Mouse (Mus musculus): Measurements from ENCODE around the gene Dnah12. TPM values are rescaled to one million over a fixed set of nuclear protein-coding genes. Genes with fewer than 3 reads are reported as not detected.

Gene Dnah12
- total and polyA plus RNA-seq, 3 experiments = 0.03 to 0.18 (median 0.05) TPM

GRCm38 (mm10) chr14:26911201-26911600, 218.1 kb downstream of the Dnah12 start:
- Histone ChIP-seq H3K36me3 (ENCODE audit: control insufficient read depth, insufficient read depth, low read length) (no peaks in the 10 kb centered on the region), H3K4me3 (no peak overlapping the region), H3K9ac (ENCODE audit: low read depth, low read length) (no peak overlapping the region), H3K79me2 (replicated peaks; ENCODE audit: control insufficient read depth, insufficient read depth, low read length) (no peaks in the 10 kb centered on the region), H3K4me1 (ENCODE audit: control insufficient read depth, insufficient read depth, low read length) (no peaks in the 10 kb centered on the region; the same call in 1 of the 2 replicates), H3K27me3 (ENCODE audit: control insufficient read depth, insufficient read depth, low read length) (no peaks in the 10 kb centered on the region), H3K27ac (peak overlapping the region; percentile 20; the same call in 1 of the 2 replicates)
- no peak for TF ChIP-seq POLR2A (IDR thresholded peaks at IDR 0.05; ENCODE audit: insufficient read depth, low read depth, low read length)
- no peak for TF ChIP-seq CTCF (IDR thresholded peaks at IDR 0.05)
- TF ChIP-seq EP300 (IDR thresholded peaks at IDR 0.05; ENCODE audit: insufficient read depth, low read depth, low read length) = no peak
- intact Hi-C loops (cut with DNase I) = no loop called here
- WGBS = 25% methylated on average over 6 of the region's 6 CpGs
- peak in 1 of 2 experiments; percentile 30 for DNase-seq

- Histone ChIP-seq H3K79me2 (replicated peaks; ENCODE audit: control insufficient read depth, insufficient read depth, low read length) (no peaks in the 10 kb centered on the region), H3K4me3 (no peak overlapping the region), H3K9ac (ENCODE audit: low read depth, low read length) (no peak overlapping the region), H3K27me3 (ENCODE audit: control insufficient read depth, insufficient read depth, low read length) (no peaks in the 10 kb centered on the region), H3K36me3 (ENCODE audit: control insufficient read depth, insufficient read depth, low read length) (no peaks in the 10 kb centered on the region), H3K27ac (no peak overlapping the region; the same call in 1 of the 2 replicates), H3K4me1 (ENCODE audit: control insufficient read depth, insufficient read depth, low read length) (no peaks in the 10 kb centered on the region; the same call in 1 of the 2 replicates)
- intact Hi-C loops (cut with DNase I) = no loop called here
- TF ChIP-seq EP300 (IDR thresholded peaks at IDR 0.05; ENCODE audit: insufficient read depth, low read depth, low read length) (no peak), CTCF (IDR thresholded peaks at IDR 0.05) (no peak), POLR2A (IDR thresholded peaks at IDR 0.05; ENCODE audit: insufficient read depth, low read depth, low read length) (no peak)
- no peak for DNase-seq
- 87% methylated on average over 13 of the region's 13 CpGs for WGBS
These were observed 218.8 kb downstream of the Dnah12 start for GRCm38 (mm10) chr14:26911826-26912225.

GRCm38 (mm10) chr14:26913681-26914268, 220.7 kb downstream of the Dnah12 start:
- Histone ChIP-seq H3K4me1 (ENCODE audit: control insufficient read depth, insufficient read depth, low read length) (no peaks in the 10 kb centered on the region; the same call in 1 of the 2 replicates), H3K4me3 (no peak overlapping the region), H3K79me2 (replicated peaks; ENCODE audit: control insufficient read depth, insufficient read depth, low read length) (no peaks in the 10 kb centered on the region), H3K27me3 (ENCODE audit: control insufficient read depth, insufficient read depth, low read length) (no peaks in the 10 kb centered on the region), H3K9ac (ENCODE audit: low read depth, low read length) (no peak overlapping the region), H3K27ac (no peak overlapping the region), H3K36me3 (ENCODE audit: control insufficient read depth, insufficient read depth, low read length) (no peaks in the 10 kb centered on the region; the same call in 1 of the 2 replicates)
- TF ChIP-seq EP300 (IDR thresholded peaks at IDR 0.05; ENCODE audit: insufficient read depth, low read depth, low read length) = no peak
- TF ChIP-seq CTCF (IDR thresholded peaks at IDR 0.05) = no peak
- TF ChIP-seq POLR2A (IDR thresholded peaks at IDR 0.05; ENCODE audit: insufficient read depth, low read depth, low read length) = no peak
- 79% methylated on average over 9 of the region's 9 CpGs for WGBS
- intact Hi-C loops (cut with DNase I) = no loop called here
- DNase-seq = no peak

- Histone ChIP-seq H3K4me3 (no peak overlapping the region), H3K4me1 (ENCODE audit: control insufficient read depth, insufficient read depth, low read length) (no peaks in the 10 kb centered on the region), H3K27me3 (ENCODE audit: control insufficient read depth, insufficient read depth, low read length) (no peaks in the 10 kb centered on the region), H3K79me2 (replicated peaks; ENCODE audit: control insufficient read depth, insufficient read depth, low read length) (no peaks in the 10 kb centered on the region), H3K27ac (no peak overlapping the region), H3K36me3 (ENCODE audit: control insufficient read depth, insufficient read depth, low read length) (peaks cover 8% of the 10 kb centered on the region), H3K9ac (ENCODE audit: low read depth, low read length) (no peak overlapping the region)
- WGBS = 93% methylated on average over 3 of the region's 3 CpGs
- intact Hi-C loops (cut with DNase I) = no loop called here
- DNase-seq = no peak
- TF ChIP-seq EP300 (IDR thresholded peaks at IDR 0.05; ENCODE audit: insufficient read depth, low read depth, low read length) = no peak
- TF ChIP-seq POLR2A (IDR thresholded peaks at IDR 0.05; ENCODE audit: insufficient read depth, low read depth, low read length) = no peak
- TF ChIP-seq CTCF (IDR thresholded peaks at IDR 0.05) = no peak
These were observed 226.2 kb downstream of the Dnah12 start for GRCm38 (mm10) chr14:26919310-26919709.

DNA sequence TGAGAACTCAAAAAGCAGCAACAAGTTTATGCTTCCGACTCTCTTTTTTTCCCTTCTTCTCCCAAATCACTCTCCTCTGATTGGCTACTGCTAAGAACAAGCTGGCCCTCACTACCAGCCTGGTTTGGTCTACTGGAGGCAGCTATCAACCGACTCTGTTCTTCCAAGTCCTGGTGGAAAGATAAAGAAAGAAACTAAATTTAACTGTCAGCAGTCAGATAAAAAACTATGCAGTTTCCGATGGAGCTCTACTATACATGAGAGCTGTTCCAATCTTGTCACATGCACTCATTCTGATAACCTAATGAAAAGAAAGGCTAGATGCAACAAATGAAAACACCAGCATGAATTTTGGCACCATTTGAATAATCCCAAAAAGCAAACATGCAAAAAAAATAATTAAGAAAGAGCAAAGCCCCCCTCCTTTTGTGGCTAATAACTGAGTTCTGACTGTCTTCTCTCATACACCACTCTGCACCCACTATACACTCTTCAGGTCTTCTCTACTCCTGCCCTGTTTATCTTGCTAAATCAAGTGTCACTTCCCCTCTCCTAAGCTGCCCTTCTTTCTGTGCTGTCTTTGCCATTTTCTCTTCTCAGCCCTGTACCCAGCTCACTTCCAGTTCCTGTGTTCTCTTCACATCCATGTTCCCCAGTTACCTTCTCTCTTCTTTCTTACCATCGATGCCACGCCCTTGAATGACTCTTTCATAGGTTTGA, 230.8 kb downstream of the Dnah12 start:
- intact Hi-C loops (cut with DNase I) = no loop called here
- H3K27ac ChIP-seq = no peak overlapping the region
- no peak for TF ChIP-seq EP300 (IDR thresholded peaks at IDR 0.05; ENCODE audit: insufficient read depth, low read depth, low read length)
- no peak for TF ChIP-seq POLR2A (IDR thresholded peaks at IDR 0.05; ENCODE audit: insufficient read depth, low read depth, low read length)
- TF ChIP-seq CTCF (IDR thresholded peaks at IDR 0.05) = no peak
- H3K27me3 ChIP-seq (ENCODE audit: control insufficient read depth, insufficient read depth, low read length) = no peaks in the 10 kb centered on the region
- H3K9ac ChIP-seq (ENCODE audit: low read depth, low read length) = no peak overlapping the region
- H3K36me3 ChIP-seq (ENCODE audit: control insufficient read depth, insufficient read depth, low read length) = peaks cover 10% of the 10 kb centered on the region
- no peaks in the 10 kb centered on the region for H3K4me1 ChIP-seq (ENCODE audit: control insufficient read depth, insufficient read depth, low read length)
- no peaks in the 10 kb centered on the region for H3K79me2 ChIP-seq (replicated peaks; ENCODE audit: control insufficient read depth, insufficient read depth, low read length)
- WGBS = 55% methylated on average over 5 of the region's 5 CpGs
- H3K4me3 ChIP-seq = no peak overlapping the region
- DNase-seq = no peak

GRCm38 (mm10) chr14:26934891-26935290, 241.8 kb downstream of the Dnah12 start:
- Histone ChIP-seq H3K36me3 (ENCODE audit: control insufficient read depth, insufficient read depth, low read length) (no peaks in the 10 kb centered on the region; the same call in 1 of the 2 replicates), H3K4me3 (no peak overlapping the region), H3K4me1 (ENCODE audit: control insufficient read depth, insufficient read depth, low read length) (no peaks in the 10 kb centered on the region), H3K79me2 (replicated peaks; ENCODE audit: control insufficient read depth, insufficient read depth, low read length) (no peaks in the 10 kb centered on the region), H3K27me3 (ENCODE audit: control insufficient read depth, insufficient read depth, low read length) (no peaks in the 10 kb centered on the region), H3K9ac (ENCODE audit: low read depth, low read length) (no peak overlapping the region), H3K27ac (no peak overlapping the region)
- WGBS = 79% methylated on average over 3 of the region's 3 CpGs
- intact Hi-C loops (cut with DNase I) = no loop called here
- no peak for DNase-seq
- no peak for TF ChIP-seq EP300 (IDR thresholded peaks at IDR 0.05; ENCODE audit: insufficient read depth, low read depth, low read length)
- TF ChIP-seq CTCF (IDR thresholded peaks at IDR 0.05) = no peak
- TF ChIP-seq POLR2A (IDR thresholded peaks at IDR 0.05; ENCODE audit: insufficient read depth, low read depth, low read length) = no peak
